Mouse (Mus musculus) kidney, adult 8-10 months (tissue): ENCODE measurements around the gene Mcfd2.

ENCODE experiments used
- DNase-seq, 2 experiments: peaks; one replicate each; pipeline ENCODE4 v3.0.0; 2022

Gene Mcfd2

DNA sequence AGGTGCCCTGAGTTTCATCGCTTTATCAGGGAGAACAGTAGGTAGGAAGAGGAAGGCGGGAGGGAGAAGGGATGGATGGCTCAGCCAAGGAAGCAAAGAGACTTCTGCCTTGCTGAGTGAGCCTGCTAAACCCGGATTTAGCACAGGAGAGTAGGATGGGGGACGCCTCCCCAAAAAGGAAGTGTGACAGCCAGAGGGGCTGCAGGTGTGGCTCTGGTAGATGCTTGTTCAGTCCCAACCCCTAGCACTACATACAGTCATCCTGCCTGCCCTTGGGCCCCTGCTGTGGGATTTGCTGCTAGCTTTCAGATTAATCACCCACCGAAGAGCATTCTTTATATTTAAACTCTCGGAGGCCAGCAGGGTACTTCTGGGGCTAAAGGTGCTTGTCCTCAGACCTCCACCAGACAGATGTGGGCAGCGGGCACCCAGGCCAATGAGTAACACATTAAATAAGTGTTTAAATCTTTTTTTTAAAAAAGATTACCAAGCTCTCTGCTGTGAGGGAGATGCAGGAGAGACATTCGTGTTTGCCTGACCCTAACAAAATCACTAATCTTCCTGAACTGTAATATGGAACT lies 21.6 kb upstream of the Mcfd2 start:
- DNase-seq: peak in 1 of 2 experiments; percentile 64

DNA sequence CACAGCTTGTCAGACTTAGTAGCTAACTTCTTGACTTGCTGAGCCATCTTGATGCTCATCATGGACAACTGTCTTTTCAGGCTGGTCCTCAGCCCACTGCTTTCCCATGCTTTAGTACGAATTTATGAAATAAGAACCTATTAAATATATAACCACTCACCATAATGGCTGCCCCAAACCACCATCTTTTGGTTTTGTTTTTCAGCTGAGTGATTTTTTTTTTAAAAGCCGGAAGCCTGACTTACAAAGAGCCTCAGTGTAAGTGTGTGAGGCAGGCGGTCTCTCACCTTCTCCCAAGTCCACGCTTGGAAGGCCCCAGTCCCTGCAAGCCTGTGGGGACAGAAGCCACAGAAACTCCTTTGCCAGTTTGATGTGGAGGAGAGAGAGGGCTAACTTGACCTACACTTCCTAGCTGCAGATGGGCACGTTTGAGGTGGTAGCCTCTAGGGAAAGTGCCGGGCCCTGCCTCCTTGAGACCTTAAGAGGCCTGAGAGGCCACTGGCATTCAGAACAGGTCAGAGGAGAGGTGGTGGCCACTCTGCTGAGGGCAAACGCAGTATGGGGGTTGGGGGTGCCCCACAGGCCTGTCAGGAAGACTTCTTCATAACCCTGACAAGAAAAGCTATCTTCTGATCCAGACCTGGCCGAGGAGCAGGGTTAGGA lies 20.9 kb upstream of the Mcfd2 start:
- no peak for DNase-seq

DNA sequence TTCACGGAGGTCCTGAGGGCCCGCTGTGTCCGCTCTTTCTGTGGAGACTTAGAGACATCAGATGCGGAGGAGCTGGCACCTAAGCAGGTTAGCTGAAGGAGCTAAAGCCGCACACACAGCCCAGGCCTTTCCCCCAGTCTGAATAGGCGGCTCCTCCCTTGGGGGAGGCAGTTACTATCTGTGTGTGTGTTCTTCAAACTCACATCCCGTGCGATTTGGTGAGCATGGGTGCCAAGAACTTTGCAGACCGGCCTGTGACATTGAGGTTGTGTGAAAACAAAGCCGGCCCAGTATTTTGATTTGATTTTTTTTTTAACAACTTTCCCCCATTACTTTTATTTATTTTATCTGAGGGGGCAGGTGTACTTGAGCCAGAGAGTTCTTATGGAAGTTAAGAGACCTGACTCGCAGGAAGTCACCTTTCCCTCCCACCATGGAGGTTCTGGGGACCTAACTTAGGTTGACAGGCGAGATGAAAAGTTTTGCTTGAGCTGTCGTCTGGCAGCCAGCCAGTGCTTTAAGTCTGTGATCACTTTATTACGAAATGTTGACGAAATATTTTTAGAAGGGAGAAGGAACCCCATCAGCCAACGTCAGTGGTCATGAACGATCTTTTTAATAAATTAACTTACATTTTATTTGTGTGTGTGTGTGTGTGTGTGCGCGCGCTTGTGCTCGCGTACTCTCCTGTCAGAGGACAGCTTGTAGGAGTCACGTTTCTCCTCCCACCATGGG lies 20.2 kb upstream of the Mcfd2 start:
- DNase-seq: no peak

DNA sequence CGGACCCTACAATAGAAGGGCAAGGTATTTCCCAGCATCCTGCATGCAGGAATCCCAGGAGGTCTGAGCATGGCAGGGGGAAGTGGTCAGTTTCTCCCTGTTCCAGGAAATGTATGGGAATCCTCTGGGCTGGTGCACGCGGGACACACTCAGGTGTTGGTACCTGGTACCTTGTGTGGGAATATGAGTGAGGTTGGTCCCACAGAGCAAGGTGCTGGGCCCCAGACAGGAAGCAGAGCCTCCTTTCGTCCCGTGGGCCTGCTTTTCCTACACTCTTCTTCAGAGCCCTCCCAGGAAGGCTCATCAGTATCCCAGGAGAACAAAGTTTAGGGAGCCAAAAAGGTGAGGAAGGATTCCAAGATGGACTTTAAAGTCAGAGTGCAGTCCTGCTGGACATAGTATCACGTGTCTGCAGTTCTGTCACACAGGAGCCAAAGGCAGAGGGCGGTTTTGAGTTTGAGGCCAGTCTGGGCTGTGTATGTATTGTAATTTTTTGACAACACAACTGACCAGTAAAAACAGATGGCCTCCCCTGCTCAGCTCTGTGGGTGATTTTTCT lies 18.8 kb upstream of the Mcfd2 start:
- peak in 1 of 2 experiments; percentile 56 for DNase-seq

DNA sequence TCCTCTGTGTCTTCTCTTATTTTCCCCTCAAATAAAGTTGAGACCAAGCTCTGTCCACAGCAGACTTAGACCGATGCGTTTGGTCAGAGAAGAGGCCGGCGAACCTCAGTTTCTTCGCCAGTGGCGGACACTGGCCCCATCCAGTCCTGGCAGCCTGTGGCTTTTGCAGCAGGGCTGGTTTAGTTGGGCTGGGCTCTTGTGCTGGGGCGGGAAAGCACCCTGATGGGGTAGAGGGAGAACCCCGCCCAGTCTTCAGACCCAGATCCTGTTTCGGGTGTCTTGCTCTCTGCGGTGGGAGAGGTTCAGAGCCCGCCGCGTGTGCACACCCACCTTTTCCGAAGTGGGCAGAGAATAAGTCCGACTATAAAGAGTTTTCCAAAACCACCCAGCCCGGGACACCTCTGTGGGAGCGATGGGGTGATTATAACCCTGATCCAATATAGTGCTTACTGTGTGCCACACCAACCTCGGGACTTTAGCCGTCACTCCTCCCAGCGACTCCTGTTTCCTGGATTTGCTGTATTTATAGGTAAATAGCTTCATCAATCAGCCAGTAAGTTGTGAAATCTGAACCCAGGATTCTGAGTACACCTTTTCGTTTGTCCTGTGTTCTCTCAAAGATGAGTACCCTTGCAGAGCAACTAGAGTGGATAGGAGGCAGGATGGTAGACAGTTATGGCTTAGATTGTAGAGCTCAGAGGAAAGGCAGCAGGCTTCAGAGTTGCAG lies 18.2 kb upstream of the Mcfd2 start:
- DNase-seq: no peak

DNA sequence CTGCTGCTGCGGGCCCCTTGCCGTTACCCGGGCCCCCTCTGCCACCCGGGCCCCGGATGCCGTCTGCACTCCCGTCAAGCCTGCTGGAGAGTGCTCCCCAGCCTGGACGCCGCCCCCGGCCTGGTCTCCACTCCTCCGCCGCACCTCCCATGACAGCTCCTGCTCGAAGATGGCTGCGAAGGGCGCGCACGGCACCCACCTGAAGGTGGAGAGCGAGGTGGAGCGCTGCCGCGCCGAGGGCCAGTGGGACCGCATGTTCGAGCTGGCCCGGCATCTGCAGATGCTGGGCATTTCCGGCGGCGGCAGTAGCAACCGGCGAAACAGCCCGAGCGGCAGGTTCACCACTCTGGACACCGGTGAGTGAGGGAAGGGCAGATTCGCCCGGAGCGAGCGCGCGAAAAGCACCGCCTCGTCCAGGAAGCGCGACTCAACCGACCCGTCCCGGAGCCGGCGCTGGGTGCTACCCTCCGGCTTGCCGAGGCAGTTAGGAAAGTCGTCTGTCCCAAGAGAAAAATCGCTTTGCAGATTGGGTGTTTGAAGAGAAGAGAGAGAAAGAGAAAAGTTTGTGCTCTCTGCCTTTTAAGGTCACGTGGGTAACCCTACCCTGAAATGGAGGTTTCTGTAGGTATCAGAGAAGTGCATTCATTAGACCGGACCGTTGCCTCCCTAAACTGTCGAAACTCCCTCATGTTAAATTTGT lies 17.5 kb upstream of the Mcfd2 start:
- DNase-seq: peak; percentile 60 to 64

DNA sequence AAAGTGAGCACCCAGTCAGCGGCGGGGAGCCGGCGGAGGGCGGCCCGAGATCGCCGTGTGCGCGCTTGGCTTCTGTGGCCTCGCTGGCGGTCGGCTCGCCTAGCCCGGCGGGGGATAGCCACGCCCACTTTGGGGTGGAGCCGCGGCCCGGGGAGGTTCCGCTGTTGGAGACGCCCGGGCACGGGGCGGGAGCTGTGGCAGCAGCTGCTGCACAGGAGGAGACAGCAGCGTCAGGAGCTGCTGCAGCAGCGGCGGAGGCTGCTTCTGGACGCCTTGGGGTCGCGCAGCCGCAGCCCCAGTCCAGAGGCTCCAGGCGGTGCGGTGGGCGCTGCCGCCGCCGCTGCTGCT lies 16.9 kb upstream of the Mcfd2 start, which contains the start of gene Ttc7:
TSS of gene Ttc7 (plus strand) at position 181 of the 348 bp plus-strand sequence.
- DNase-seq: peak; percentile 97 to 98

DNA sequence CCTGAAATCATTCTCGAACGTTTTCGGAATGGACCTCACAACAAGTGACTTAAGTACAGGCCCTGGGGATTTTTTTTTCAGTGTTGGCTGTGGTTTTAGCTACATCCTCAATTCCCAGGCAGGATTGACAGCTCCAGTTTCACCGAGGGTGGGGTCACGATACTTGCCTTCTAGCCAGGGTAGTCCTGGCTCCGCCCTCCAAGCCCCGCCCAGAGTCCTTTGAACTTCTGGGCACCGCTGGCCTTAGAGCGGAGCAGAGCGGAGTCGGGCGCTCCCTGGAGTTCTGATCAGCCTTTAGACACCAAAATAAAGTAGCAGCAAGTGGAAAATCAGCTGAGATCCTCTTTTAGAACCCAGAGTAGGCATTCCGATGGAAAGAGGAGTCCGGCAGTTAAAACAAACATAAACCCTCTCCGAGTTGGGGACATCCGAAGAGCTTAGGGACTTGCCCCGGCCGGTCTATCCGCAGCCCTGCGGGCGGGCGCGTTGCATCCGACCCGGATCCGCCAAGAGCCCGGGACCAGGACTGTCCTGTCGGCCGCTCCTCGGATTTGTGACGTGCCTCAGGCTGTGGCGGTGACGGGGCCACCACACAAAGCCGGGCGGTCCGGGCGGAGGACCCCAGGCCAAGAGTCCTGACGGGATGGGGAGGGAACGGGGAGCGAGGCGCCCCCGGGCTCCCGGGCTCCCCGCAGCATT lies 16.4 kb upstream of the Mcfd2 start:
- DNase-seq: peak; percentile 97 to 98

DNA sequence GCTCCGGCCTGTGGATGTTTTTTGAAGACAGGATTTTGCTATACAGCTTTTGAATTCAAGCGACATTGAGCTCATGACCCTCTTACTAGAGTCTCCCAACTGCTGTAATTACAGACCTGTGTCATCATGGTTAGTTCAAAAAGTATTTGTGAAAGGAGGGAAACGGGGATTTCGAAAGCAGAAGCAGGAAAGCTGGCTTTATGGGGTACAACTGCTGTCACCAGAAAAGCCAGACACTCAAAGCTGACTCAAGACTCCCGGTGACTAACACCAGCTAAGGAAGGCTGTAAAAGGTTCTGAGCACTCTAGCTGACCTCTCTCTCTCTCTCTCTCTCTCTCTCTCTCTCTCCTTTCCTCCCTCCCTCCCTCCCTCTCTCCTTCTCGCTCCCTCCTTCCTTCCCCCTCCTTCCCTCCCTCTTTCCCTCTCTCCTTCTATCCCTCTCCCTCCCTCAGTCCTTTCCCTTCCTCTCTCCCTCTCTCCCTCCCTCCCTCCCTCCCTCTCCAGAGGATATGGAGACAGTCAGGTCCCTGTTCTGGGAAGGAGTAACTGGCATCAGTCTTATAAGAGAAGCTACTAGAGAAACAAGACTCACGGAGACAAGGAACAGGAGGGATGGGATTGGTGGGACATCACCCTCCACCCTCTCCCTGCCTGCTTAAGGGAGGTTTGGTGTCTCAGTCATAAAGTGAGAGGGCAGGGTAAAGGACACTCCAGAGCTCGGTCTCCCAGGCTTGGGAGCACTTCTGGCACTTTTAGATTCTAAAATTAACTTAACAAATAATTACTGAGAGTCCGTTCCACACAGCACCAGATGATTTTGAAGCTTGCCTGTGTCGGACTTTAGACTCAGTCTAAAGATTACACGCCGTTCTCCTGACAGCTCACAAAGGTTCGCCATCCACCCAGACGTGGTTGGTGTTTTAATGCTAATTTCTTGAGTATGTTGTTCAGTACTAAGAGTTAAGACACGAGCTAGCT lies 9.9 kb upstream of the Mcfd2 start:
- peak; percentile 71 to 79 for DNase-seq

DNA sequence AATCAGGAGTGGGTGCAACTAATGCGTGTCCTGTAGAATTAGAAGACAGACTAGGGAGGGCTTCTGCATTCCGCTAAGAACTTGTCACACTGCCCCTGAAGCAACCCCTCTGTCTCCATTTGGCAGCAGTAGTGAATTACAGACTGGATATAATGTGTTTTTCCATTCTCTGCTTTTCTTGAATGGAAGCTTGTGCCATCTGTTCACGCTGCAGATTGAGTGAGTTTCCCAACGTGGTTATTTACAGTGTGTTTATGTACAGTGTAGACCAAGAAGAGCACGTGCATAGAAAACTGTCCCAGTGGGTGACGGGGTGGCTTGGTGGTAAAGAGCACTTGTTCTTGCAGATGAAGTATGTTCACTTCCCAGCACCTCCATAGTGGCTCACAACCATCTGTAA lies 3.7 kb upstream of the Mcfd2 start:
- DNase-seq: no peak

DNA sequence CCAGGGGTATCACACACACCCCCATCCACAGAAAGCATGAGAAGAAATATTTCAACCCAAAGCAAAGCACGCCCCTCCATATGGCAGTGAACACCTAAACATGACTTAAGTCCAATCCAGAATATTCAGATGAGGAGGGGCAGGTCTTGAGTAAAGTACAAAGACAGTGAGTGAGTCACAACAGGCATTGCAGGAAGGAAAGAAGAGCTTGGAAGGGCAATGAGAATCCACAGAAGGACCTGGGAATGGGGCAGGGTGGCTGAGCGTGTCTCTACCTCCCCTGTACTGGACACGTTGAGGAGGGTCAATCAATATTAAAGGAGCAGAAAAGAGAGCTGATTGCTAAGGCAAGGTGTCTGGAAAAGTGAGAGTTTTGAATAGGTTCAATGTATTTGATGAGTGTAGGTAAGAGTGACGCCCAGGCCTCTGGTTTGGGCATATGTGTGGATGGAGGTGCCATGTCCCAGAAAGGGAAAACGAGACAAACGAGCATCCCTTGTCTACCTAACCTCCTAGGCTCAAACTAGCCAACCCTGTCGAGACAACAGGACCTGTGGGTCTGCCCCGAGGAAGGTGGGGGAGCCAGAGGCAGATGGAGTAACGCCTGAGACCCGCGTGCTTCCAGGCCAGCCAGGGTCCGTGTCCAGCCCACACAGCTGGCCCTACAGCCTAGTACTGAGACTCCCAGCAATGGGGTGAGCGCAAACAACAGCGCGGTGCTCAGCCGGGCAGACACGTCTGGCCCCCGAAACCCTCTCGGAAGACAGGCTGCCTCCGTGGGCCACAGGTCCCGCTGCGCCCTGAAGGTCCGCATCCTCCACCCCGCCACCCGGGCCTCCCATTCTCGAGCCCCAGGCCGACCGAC lies 576 bp downstream of the Mcfd2 start:
- DNase-seq: no peak

DNA sequence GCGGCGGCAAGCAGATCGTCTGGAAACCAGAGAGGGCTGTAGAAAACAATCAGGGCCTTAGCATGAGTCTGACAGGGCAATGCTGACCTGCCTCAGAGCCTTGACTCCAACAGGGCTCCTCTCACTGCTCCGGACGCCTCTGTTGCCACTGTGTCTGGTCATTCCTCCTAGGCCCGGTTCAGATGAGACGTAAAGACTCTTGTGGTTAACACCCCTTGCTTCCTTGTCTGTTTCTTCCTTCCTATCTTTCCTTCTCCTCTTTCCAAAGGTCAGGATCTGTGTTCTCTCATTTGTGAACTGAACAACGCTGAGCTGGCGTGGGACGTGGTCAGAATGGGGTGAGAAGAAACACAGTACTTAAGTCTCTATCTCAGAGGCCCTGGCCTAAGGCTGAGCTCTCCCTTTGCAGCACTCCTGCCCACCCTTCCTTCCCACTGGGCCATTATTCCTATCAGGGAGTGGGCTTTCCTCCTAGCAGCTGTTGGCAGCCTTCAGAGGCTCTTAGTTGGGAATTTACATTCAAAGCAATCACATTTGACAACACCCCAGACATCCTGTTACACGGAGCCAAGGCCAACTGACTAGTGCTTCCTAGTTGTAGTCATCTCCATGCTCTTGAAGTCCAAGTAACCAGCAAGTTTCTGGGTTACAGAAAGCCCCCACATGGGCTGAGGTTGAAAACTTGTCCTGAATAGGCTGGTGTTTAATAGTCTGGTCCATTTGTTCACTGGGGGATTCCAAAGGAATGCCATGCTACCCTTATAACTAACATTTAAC lies 1.5 kb downstream of the Mcfd2 start:
- no peak for DNase-seq

DNA sequence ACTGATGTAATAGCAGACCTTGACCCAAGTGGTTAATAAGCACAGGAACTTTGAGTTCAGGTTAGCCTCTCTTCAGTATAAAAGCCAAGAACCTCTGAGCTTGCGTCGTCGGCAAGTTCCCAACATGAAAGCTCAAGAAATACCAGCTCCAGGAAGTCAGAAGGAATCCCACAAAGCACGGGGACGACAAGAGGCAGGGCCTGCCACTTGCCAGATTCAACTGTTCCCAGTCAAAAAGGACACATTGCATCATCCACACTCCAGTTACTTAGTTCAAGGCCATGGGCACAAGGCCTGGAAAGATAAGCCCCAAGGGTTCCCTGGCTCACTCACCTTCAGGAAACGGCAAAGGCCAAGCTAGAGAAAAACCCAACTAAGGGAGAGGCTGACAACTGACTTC lies 2.3 kb downstream of the Mcfd2 start:
- peak; percentile 67 to 72 for DNase-seq

DNA sequence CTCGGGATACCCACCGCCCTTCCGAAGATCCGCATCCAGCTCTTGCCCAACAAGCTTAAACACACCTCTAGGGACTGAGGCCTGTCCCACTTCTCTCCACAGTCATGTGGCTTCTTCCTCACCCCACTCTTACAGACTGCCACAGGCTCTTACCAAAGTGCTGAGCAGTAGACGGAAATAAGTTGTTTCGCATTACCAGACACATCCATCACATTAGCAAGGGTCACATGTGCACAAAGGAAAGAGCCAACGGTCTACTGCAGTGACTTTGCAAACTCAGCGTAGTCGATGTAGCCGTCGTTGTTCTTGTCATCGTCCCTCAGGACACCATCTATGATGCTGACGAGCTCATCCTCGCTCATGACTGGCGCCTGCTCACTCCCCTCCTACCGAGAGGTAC lies 10.1 kb downstream of the Mcfd2 start:
- DNase-seq: no peak

DNA sequence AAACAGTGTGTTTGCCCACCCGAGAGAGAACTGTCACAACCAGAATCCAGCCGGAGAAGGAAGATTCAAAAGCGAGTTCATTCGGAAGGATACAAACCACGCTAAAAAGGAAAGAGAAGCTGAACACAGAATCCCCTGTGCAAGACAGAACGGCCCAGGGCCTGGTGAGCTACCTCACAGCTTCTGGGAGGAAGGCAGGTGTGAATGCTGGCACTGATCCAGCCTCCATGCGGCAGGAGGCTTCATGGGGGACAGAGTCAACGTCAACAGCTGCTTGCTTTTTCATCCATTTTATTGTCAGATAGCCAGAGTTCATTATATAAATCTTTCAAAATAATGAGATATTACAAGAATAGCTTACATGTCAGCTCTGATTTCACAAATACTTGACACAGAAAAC lies 11.4 kb downstream of the Mcfd2 start:
- no peak for DNase-seq

DNA sequence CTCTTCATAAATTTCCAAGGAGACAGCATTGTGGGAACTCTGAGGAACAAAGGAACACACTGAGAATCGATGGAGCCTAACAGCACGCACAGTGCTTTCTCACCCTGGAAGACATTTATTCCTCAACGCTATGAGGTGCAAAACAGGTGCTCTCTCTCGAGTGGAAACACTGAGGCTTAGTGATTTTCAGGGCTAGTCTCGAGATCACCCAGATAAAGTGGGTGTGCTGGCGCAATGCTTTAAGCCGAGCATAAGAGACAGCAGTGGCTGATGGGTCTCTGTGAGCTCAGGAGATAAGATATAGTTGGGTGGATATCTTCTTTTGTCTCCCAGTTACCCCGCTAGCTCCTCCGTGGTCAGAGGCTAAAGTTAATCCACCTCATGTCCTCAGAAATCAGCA lies 19.6 kb downstream of the Mcfd2 start:
- no peak for DNase-seq

DNA sequence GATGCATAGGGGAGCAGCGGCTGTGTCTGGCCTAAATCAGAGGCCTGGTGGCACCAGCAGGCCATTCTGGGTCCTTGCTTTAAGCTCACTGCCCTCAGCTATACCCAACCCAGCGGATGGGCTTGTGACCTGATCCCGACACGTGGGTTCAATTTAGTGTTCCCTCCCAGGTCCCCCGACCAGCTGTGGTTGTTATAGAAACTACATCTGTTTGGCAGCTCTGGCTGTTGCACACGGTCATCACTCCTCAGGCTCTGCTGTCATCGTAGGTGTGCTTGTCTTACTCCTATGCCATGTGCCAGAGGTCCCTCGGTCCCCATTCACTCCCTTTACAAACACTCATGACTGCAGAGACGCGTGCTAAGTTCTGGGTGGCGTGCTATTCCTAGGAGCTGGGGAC lies 27.9 kb downstream of the Mcfd2 start:
- DNase-seq: no peak

DNA sequence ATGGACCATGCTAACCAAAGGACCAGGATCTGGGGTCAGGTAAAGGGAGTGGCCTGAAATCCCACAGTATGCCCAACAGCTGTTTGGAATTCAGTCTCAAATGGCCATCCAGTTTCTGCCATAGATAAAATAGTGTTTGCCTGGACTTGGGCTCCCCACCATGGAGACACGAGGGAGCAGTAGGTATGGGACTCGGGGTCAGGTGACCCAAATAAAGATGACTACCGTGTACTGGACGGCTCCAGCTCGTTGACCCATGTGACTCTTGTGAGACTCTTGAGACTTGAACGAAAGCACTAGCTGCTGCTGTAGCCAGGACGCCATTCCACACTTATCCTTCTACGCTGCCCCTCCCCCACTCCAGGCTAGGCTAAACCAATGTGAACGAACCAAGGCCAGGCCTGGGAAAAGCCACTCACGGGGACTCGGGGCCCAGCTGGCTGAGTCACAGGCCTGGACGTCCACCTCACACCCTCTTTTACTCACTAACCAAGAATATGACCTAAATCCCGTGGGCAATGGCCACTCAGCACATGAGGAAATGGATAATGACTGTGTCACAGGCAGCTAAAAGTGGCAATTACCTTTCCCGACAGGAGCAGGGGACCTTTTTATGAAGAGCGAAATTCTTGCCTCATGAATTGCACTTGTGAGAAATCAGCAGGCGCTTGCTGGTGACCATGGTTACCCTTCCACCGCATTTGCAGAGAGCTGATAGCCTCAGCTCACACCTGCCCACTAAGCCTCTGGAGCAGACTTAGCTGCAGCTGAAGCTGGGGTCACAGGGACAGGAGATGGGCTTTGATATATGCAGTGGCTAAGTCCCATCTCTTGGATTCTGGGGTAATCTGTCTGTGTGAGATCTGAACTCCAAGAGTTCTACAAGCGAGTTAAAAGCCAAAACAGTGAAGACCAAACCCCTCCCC lies 28.7 kb downstream of the Mcfd2 start:
- peak in 1 of 2 experiments; percentile 16 for DNase-seq
